Mouse (Mus musculus) G1E (cell line): ENCODE data around the gene Gm20708.

Source experiments
- CTCF ChIP-seq: IDR thresholded peaks from 2 replicates; pipeline ENCODE4 v1.5.1; 2012; ENCODE audit warnings: low read depth, low read length, inconsistent platforms, mixed read lengths
- GATA1 ChIP-seq: IDR thresholded peaks from 2 replicates; pipeline ENCODE4 v1.6.1; 2012; ENCODE audit warnings: borderline replicate concordance, low read length, inconsistent platforms, mixed read lengths
- GATA2 ChIP-seq: IDR thresholded peaks from 2 replicates; pipeline ENCODE4 v1.6.1; 2012; ENCODE audit warnings: low read depth, low read length, inconsistent platforms, borderline replicate concordance
- TAL1 ChIP-seq: conservative IDR thresholded peaks from 2 replicates; pipeline ENCODE4 v1.6.1; 2012; ENCODE audit warnings: low read depth, low read length, inconsistent platforms, mixed read lengths

GRCm38 (mm10) chr11:117806781-117807180 lies 2.7 kb upstream of the Gm20708 start:
- TF ChIP-seq CTCF = no peak
- no peak for TF ChIP-seq GATA2
- TF ChIP-seq GATA1 = no peak
- no peak for TF ChIP-seq TAL1
